Mouse (Mus musculus) stomach, embryonic 14.5 days (tissue): ENCODE results near the gene Borcs5. TPM values are rescaled to one million over a fixed set of nuclear protein-coding genes. Genes with fewer than 3 reads are reported as not detected.

Source experiments
- ATAC-seq: fragments of 200-750 bp; cut with Nextera tagmentation; 2 replicates; pipeline ENCODE4 v1.8.0; 2017; ENCODE audit warnings: low read depth, moderate TSS enrichment; ENCODE audit not compliant: insufficient number of reproducible peaks, insufficient read depth, low FRiP score
- H3K27ac ChIP-seq: fragments of 300-500 bp; sonication (generic); 2 replicates; pipeline ENCODE4 v1.5.1; 2014; ENCODE audit warnings: mild to moderate bottlenecking, low read length, moderate library complexity, mixed read lengths
- H3K27me3 ChIP-seq: fragments of 300-500 bp; sonication (generic); 2 replicates; pipeline ENCODE4 v1.6.1; 2014; ENCODE audit warnings: low read length, control low read depth, mixed read lengths; ENCODE audit not compliant: control insufficient read depth, insufficient read depth
- H3K36me3 ChIP-seq: fragments of 300-500 bp; sonication (generic); 2 replicates; pipeline ENCODE4 v1.6.1; 2014; ENCODE audit warnings: mild to moderate bottlenecking, control low read depth, low read length, moderate library complexity, mixed read lengths; ENCODE audit not compliant: control insufficient read depth, insufficient read depth
- H3K4me1 ChIP-seq: fragments of 300-500 bp; sonication (generic); 2 replicates; pipeline ENCODE4 v1.6.1; 2014; ENCODE audit warnings: low read length, control low read depth, mixed read lengths; ENCODE audit not compliant: control insufficient read depth, insufficient read depth
- H3K4me2 ChIP-seq: fragments of 300-500 bp; sonication (generic); replicated peaks from 2 replicates; pipeline ENCODE4 v1.6.1; 2014; ENCODE audit warnings: low read depth, low read length, control low read depth
- H3K4me3 ChIP-seq: fragments of 300-500 bp; sonication (generic); 2 replicates; pipeline ENCODE4 v1.5.1; 2014; ENCODE audit warnings: low read depth, low read length, control low read depth
- H3K9ac ChIP-seq: fragments of 300-500 bp; sonication (generic); replicated peaks from 2 replicates; pipeline ENCODE4 v1.6.1; 2014; ENCODE audit warnings: low read depth, mild to moderate bottlenecking, control low read depth, low read length, moderate library complexity, mixed read lengths
- H3K9me3 ChIP-seq: fragments of 300-500 bp; sonication (generic); 2 replicates; pipeline ENCODE4 v1.6.1; 2016; ENCODE audit warnings: low read depth, low read length, control low read depth; ENCODE audit not compliant: control insufficient read depth
- WGBS: fragments of 180-500 bp; shearing (Covaris S2); extraction: QIAGEN DNeasy Blood & Tissue Kit; methylation state at CpG from one replicate; pipeline ENCODE4 v1.1.7; 2014; 5-methylcytosine and 5-hydroxymethylcytosine counted together
- polyA plus RNA-seq: library from polyadenylated mRNA; unstranded; fragments of >200 nt; fragmentation: Nextera tagmentation; extraction: Ambion mirVana; gene quantifications from 2 replicates; pipeline ENCODE4 v1.2.1, GENCODE M21; 2014

The Borcs5 gene
- polyA plus RNA-seq: 18.4 and 21.1 TPM in 2 replicates

DNA sequence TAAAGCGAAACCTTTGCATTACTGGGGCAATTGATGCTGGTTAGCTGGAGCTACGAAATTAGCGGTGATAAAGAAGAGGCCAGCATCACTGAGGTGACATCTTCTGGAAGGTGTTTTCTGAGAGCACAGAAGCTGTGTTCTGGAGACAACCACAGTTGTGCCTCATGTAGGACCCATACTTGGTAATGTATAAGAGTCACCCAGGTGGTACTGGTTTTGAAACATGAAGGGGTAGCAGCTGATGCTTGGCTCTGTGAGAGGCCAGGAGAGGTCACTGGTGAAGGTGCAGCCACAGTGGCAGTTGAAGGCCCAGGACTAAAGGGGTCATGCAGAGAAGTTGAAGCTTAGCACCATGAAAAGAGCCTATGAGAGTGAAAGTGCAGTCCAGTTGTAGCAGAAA lies at the start of gene Borcs5:
Borcs5 (plus strand) TSS at position 301 of the 400 bp plus-strand sequence.
- ATAC-seq: no peak
- no peak within 1 kb of the TSS for H3K9ac ChIP-seq
- H3K4me1 ChIP-seq: peaks cover 5% of the 10 kb centered on the region; the same call in 1 of the 2 replicates
- H3K4me2 ChIP-seq: no peak within 1 kb of the TSS
- H3K27ac ChIP-seq: no peak within 1 kb of the TSS
- WGBS: 91% methylated on average over 3 of the region's 3 CpGs
- H3K27me3 ChIP-seq: no peaks in the 10 kb centered on the region
- no peaks in the 10 kb centered on the region for H3K9me3 ChIP-seq
- H3K4me3 ChIP-seq: no peak within 1 kb of the TSS
- no peaks in the 10 kb centered on the region for H3K36me3 ChIP-seq

DNA sequence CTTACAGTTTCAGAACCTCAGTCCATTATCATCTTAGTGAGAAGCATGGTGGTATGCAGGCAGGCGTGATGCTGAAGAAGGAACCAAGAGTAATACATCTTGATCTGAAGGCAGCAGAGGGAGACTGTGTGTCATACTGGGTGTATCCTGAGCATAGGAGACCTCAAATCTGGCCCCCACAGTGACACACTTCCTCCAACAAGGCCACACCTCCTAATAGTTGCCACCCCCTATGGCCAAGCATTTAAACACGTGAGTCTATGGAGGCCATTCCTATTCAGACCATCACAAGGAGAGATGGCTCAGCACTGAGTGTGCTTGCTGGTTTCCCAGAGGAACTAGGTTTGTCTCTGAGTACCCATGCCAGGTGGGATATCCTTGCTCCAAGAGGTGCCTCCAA lies 47.7 kb upstream of the Borcs5 start:
- H3K9me3 ChIP-seq: no peaks in the 10 kb centered on the region
- H3K9ac ChIP-seq: no peak overlapping the region
- no peak overlapping the region for H3K27ac ChIP-seq
- H3K27me3 ChIP-seq: no peaks in the 10 kb centered on the region
- H3K4me1 ChIP-seq: no peaks in the 10 kb centered on the region
- H3K36me3 ChIP-seq: no peaks in the 10 kb centered on the region
- WGBS: 70% methylated on average over 2 of the region's 2 CpGs
- ATAC-seq: no peak
- H3K4me3 ChIP-seq: no peak overlapping the region
- H3K4me2 ChIP-seq: no peak overlapping the region

DNA sequence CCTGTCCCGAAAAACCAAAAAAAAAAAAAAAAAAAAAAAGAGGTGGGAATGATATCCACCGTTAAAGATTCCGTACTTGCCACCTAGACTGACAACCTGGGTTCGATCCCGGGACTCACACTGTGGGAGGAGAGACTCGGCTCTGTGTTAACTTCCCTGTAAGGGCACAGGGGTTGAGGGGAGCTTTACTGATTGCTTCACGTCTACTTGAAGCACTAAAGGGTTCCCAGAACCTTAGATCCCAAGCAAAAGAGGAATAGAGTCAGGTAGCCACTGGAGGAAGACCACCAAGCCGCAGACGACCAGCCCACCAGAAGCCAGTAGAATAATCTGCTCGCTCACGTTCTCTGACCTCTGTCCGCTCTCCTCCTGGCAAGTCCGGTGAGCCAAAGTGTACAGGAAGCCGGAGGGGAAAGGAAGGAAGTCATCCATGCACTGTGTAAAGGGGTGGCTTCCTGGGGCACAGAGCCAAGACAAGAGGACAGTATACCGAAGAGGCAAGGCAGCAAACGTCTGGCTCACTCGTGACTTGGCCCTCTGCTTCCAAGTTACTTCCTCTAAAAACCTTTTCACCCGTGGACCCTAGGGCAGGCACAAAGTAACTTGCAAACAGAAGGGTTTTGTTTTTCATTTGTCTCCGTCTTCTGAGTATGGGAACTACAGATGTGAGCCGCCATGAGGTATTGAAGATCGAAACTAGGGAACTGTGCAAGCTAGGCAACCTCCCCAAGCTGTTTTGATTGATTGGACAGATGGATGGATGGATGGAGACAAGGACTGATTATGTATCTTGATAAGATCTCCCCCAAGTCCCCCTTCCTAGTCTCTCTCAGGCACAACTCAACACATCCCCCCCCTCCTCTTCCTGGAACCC lies 44.5 kb upstream of the Borcs5 start:
- Histone ChIP-seq H3K4me3 (no peak overlapping the region), H3K4me1 (no peaks in the 10 kb centered on the region), H3K9me3 (no peaks in the 10 kb centered on the region), H3K27me3 (no peaks in the 10 kb centered on the region), H3K4me2 (no peak overlapping the region), H3K27ac (no peak overlapping the region), H3K36me3 (no peaks in the 10 kb centered on the region), H3K9ac (no peak overlapping the region)
- 0 out of 2 replicates have a peak, but pooled peaks have one; percentile 16 for ATAC-seq
- 73% methylated on average over 20 of the region's 21 CpGs for WGBS

DNA sequence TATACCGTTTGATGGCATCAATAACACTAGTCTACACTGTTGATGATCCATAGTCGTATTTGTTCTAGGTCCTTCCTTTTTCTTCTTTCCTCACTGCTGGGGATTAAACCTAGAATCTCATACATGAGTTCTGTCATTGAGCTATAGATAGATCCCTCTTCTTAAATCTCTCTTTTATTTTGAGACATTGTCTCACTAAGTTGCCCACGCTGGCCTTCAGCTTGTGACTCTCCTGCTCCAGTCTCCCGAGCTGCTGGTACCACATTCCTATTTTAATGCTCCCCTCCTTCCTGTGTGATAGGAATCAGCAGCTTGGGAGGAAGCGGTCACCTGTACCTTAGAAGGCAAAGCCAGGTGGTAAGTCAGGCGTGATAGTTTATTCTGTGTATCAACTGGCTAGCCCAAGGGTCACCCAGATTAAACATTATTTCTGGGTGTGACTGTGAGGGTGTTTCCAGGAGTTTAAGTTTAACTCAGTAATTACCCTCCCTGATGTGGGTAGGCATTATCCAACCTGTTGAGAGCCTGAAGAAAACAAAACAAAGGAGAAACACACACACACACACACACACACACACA lies 41.6 kb upstream of the Borcs5 start:
- no peak overlapping the region for H3K4me2 ChIP-seq
- 63% methylated on average over 6 of the region's 6 CpGs for WGBS
- no peak overlapping the region for H3K27ac ChIP-seq
- peaks cover 4% of the 10 kb centered on the region; the same call in 1 of the 2 replicates for H3K4me1 ChIP-seq
- H3K9me3 ChIP-seq: no peaks in the 10 kb centered on the region
- ATAC-seq: no peak
- no peak overlapping the region for H3K4me3 ChIP-seq
- no peaks in the 10 kb centered on the region for H3K27me3 ChIP-seq
- H3K9ac ChIP-seq: no peak overlapping the region
- H3K36me3 ChIP-seq: no peaks in the 10 kb centered on the region

DNA sequence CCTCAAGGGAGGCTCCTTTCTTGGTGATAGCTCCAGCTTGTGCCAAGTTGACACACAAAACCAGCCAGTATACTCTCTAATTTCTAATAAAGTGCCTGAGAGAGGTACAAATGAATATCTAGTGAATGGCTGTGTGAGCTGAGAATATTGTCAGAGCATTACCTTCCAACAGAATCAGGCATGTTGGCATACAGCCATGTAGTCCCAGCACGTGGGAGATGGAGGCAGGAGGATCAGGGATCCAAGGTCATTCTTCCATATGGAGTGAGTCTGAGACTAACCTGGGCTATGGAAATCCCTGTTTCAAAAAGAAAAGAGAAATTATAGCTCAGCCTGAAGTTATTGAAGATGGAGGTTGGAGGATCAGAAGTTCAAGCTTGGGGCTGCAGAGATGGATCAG lies 40.1 kb upstream of the Borcs5 start:
- Histone ChIP-seq H3K36me3 (no peaks in the 10 kb centered on the region), H3K9ac (no peak overlapping the region), H3K27ac (no peak overlapping the region), H3K4me2 (no peak overlapping the region), H3K4me3 (no peak overlapping the region), H3K27me3 (no peaks in the 10 kb centered on the region), H3K9me3 (no peaks in the 10 kb centered on the region), H3K4me1 (peaks cover 4% of the 10 kb centered on the region; the same call in 1 of the 2 replicates)
- no peak for ATAC-seq
- WGBS: 53% methylated on average over 1 of the region's 1 CpGs

DNA sequence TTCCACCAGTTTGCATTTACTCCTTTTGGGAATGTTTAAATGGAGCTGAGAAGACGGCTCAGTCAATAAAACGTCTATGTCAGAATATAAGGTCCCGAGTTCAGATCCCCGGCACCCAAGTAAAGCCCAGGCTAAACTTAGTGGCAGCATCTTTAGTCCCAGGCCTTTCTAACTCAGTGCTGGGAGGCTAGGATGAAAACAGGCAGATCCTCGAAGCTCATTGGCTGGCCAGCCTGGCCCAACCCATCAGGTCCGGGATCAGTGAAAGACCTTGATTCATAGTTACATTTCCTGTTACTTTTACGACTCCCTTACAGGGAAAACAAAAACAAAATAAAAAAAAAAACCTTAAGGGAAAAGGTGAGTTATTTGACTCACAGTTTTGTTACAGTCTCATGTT lies 38.2 kb upstream of the Borcs5 start:
- 62% methylated on average over 7 of the region's 7 CpGs for WGBS
- H3K4me3 ChIP-seq: no peak overlapping the region
- H3K36me3 ChIP-seq: no peaks in the 10 kb centered on the region
- ATAC-seq: no peak
- no peaks in the 10 kb centered on the region for H3K27me3 ChIP-seq
- H3K9ac ChIP-seq: no peak overlapping the region
- peaks cover 4% of the 10 kb centered on the region; the same call in 1 of the 2 replicates for H3K4me1 ChIP-seq
- H3K9me3 ChIP-seq: no peaks in the 10 kb centered on the region
- no peak overlapping the region for H3K4me2 ChIP-seq
- no peak overlapping the region for H3K27ac ChIP-seq

DNA sequence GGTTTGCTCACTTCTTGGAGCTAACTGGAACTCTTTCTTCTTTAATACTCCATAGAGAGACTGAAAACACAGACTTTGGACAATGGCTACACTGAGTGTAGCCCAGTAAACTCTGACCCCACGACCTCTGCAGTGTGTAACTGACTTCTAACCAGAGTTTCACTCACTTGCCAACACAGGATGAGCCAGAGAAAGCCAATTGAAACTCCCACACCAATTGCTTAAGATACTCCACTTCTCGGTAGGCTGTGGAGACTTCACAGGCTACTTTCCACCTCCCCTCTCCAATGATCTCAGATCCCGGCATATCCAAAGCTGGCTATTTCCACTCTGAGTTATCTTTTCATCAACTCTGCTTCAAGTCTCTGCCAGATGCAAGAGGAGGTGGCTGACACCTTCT lies 37.5 kb upstream of the Borcs5 start:
- WGBS: 32% methylated on average over 3 of the region's 3 CpGs
- peaks cover 4% of the 10 kb centered on the region; the same call in 1 of the 2 replicates for H3K4me1 ChIP-seq
- no peaks in the 10 kb centered on the region for H3K27me3 ChIP-seq
- H3K4me3 ChIP-seq: no peak overlapping the region
- H3K9me3 ChIP-seq: no peaks in the 10 kb centered on the region
- no peak overlapping the region for H3K9ac ChIP-seq
- 0 out of 2 replicates have a peak, but pooled peaks have one; percentile 14 for ATAC-seq
- H3K36me3 ChIP-seq: no peaks in the 10 kb centered on the region
- no peak overlapping the region for H3K27ac ChIP-seq
- H3K4me2 ChIP-seq: no peak overlapping the region

DNA sequence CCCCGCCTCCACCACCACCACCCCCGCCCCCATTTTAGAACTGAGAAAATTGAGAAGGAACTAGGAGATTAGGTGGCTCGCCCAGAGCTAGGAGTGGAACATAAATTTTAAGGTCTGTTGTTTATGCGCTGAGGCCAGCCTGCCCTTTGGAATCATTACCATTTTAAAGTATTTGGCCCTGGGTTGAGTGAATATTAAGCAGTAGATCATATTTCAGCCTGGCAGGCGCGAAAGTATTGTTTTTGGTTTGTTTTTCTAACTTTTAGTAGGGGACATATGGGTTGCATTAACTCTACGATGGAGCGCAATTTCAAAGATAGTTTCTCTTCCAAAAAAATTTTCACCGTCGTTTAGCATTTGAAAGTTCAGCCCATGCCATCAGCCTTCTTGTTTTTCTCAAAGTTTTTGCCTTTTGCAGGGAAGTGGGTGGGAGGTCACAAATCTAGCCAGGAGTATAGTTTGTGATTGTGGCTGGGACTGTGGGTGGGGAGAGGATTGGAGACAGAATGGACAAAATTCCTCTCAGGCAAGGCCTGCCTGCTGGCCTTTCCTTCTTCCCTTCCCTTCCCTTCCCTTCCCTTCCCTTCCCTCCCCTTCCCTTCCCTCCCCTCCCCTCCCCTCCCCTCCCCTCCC lies 36.8 kb upstream of the Borcs5 start:
- 23% methylated on average over 10 of the region's 10 CpGs for WGBS
- no peak for ATAC-seq
- H3K36me3 ChIP-seq: no peaks in the 10 kb centered on the region
- H3K4me1 ChIP-seq: peaks cover 4% of the 10 kb centered on the region; the same call in 1 of the 2 replicates
- H3K9ac ChIP-seq: no peak overlapping the region
- H3K27ac ChIP-seq: no peak overlapping the region
- H3K27me3 ChIP-seq: no peaks in the 10 kb centered on the region
- no peaks in the 10 kb centered on the region for H3K9me3 ChIP-seq
- H3K4me2 ChIP-seq: no peak overlapping the region
- no peak overlapping the region for H3K4me3 ChIP-seq
